Mouse (Mus musculus) kidney, adult 2 months (tissue): ENCODE results near the gene Fam214a.

Experiments
- CTCF ChIP-seq: fragments of 200-500 bp; conservative IDR thresholded peaks from 2 replicates; pipeline ENCODE4 v1.5.1; 2011; ENCODE audit warnings: low read depth, mild to moderate bottlenecking, control low read depth, low read length, moderate library complexity, mixed read lengths; ENCODE audit not compliant: insufficient read depth, insufficient read length
- POLR2A ChIP-seq: fragments of 200-500 bp; IDR thresholded peaks from one replicate; pipeline ENCODE4 v1.6.1; 2011; ENCODE audit warnings: low read depth, low read length, control low read depth

- TF ChIP-seq CTCF = no peak
- TF ChIP-seq POLR2A = no peak
Measured at GRCm38 (mm10) chr9:74925220-74925769, 27.4 kb upstream of the Fam214a start.
